Mouse (Mus musculus): ENCODE results near the gene Adam22. TPM values are rescaled to one million over a fixed set of nuclear protein-coding genes. Genes with fewer than 3 reads are reported as not detected.
"Not testable (repeated sequence)": the region's sequence is repeated elsewhere in the genome, so short reads cannot be mapped to it uniquely, and the experiment has no call there.

The Adam22 gene
- total RNA-seq, 2 experiments from 2014 or later = 136 to 139 TPM

DNA sequence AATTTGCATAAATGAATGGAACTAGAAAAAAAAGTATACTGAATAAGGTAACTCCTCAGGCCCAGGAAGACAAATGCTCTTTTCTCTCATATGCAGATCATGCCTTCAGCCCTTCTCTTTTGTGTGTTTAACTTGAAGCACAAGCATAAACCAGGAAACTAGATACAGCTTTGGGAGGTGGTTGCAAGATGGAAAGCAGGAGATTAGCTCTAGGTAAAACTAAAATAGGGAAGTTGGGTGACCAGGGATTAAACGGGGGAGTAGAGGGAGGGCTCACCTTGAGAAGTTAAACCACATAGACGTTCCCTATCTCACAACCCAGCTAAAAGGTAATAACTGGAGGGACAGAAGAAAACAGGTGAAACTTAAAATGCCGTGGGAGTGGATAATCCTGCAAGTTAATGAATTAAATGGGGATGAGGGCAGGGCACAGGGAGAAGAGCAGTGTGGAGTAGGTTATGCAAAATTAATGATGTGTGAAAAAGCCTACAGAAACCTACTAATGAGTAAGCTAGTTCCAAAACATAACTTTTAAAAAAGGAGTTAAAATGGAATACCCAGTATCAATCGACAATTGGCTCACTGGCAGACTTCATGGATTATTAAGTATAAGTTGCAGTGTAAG lies 40.2 kb downstream of the Adam22 start:
- no peak for DNase-seq (ENCODE audit: low spot score in 2 of 2)

GRCm38 (mm10) chr5:8326671-8327070 lies 41.3 kb downstream of the Adam22 start:
- no peak for DNase-seq (ENCODE audit: low spot score in 2 of 2)

DNA sequence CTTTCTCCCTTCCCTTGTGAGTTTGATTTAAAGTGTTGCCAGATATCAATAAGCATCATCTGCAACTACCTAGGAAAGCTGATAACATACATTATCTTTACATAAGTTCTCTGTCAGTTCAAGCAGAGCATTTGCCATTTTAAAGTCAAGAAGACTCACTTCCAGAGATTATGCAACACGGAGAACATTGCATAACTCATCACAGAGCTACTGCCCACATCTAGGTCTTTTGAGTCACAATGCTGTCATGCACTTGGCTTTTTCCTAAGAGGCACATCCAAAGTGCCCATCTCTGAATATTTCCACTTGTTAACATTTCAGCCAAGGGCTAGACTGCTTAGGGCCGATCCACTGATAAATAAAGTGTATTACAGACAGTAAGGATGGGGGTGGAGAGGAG lies 55.6 kb downstream of the Adam22 start:
- DNase-seq (ENCODE audit: low spot score in 2 of 2) = no peak

GRCm38 (mm10) chr5:8310907-8311306 lies 57.1 kb downstream of the Adam22 start:
- DNase-seq (ENCODE audit: low spot score in 2 of 2) = no peak

GRCm38 (mm10) chr5:8297719-8298419 lies 70.1 kb downstream of the Adam22 start:
- no peak for DNase-seq (ENCODE audit: low spot score in 2 of 2)

- no peak for DNase-seq (ENCODE audit: low spot score in 2 of 2)
Measured at GRCm38 (mm10) chr5:8293287-8293686, 74.7 kb downstream of the Adam22 start.

DNA sequence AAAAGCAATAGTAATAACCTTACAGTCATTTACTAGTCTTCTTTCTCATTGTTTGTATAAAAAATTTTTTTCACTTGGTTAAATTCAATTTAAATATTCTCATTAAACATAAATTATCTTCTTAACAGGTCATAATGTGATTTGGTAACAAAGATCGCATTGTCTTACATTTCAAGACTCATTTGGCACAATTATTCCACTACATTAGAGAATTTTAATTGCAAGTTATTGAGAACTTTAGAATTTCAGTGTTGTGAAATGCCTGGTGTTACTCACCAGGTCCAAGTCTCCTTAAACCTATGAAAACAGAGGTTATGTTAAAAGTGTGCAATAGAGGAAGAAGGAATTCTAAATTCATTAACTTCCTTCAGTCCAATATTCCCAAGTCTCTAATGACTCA lies 76.5 kb downstream of the Adam22 start:
- DNase-seq (ENCODE audit: low spot score in 2 of 2) = no peak

GRCm38 (mm10) chr5:8289678-8290614 lies 78.0 kb downstream of the Adam22 start:
- no peak for DNase-seq (ENCODE audit: low spot score in 2 of 2)

GRCm38 (mm10) chr5:8284123-8284522 lies 83.8 kb downstream of the Adam22 start:
- no peak for DNase-seq (ENCODE audit: low spot score in 2 of 2)

DNA sequence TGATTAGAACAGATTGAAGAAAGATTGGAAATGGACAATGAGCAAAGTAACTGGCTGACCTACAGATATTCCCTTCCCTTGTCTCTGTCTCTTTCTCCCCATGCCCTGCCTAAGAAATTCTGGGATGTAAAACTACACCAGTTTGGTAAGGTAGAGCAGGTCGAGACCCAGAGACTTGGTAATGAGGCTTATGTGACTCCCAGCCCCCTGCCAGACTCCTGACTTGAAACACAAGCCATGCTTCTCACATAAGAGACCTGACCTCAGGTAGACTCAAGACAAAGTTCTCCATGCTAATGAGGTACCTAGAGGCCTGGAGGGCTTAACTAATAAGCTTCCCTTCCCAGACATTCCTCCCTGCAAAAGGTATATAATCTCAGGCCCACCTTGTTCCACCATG lies 91.8 kb downstream of the Adam22 start:
- DNase-seq (ENCODE audit: low spot score in 2 of 2) = no peak

- DNase-seq (ENCODE audit: low spot score in 2 of 2) = no peak
Measured at GRCm38 (mm10) chr5:8257366-8257765, 110.6 kb downstream of the Adam22 start.

- no peak for DNase-seq (ENCODE audit: low spot score in 2 of 2)
Measured at GRCm38 (mm10) chr5:8256487-8256886, 111.5 kb downstream of the Adam22 start.

- no peak for DNase-seq (ENCODE audit: low spot score in 2 of 2)
Measured at GRCm38 (mm10) chr5:8244696-8245095, 123.3 kb downstream of the Adam22 start.

DNA sequence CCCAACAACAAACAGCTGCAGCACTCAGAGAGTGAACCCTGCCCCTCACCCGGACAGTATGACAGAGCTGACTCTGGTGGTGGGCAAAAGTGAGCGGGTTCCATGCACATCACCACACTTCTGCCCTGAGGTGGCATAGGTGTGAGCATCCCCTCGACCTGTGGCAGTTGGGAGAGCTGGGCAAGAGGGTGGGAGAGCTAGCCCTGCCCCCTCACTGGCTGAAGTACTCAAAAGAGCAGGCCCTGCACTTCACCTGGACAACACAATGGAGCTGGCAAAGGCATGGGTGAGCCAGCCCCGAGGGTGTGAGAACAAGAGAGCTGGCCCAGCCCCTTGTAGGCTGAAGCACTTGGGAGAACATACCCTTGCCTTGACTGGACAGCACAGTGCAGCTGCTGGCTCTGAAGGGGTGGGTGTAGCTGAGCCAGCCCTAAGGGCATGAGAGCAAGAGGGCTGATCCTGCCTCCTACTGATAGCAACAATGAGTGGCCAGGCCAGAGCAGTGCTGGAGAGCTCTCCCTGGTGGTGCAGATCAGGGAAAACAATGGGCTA lies 124.8 kb downstream of the Adam22 start:
- no peak for DNase-seq (ENCODE audit: low spot score in 2 of 2)

DNA sequence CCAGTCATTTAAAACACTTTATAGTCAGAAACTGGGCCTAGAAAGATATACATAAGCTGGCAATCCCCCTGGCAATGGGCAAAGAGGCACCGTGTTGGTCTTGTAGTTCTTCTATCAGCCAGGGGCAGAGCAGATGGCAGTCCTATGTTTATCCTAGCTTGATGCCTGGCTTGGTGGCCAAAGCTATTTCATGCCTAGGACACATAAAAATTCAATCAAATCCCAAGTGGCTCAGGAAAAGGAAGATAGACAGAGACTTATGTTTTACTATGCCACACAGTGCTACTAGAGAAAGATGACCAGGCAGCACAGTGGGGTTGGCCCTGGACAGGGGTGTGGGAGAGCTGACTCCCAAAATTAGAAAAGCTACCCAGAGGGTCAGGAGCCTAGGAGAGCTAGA lies 125.3 kb downstream of the Adam22 start:
- no peak for DNase-seq (ENCODE audit: low spot score in 2 of 2)

GRCm38 (mm10) chr5:8227073-8227472 lies 140.9 kb downstream of the Adam22 start:
- DNase-seq (ENCODE audit: low spot score in 2 of 2) = no peak

GRCm38 (mm10) chr5:8224321-8224705 lies 143.6 kb downstream of the Adam22 start:
- no peak for DNase-seq (ENCODE audit: low spot score in 2 of 2)

DNA sequence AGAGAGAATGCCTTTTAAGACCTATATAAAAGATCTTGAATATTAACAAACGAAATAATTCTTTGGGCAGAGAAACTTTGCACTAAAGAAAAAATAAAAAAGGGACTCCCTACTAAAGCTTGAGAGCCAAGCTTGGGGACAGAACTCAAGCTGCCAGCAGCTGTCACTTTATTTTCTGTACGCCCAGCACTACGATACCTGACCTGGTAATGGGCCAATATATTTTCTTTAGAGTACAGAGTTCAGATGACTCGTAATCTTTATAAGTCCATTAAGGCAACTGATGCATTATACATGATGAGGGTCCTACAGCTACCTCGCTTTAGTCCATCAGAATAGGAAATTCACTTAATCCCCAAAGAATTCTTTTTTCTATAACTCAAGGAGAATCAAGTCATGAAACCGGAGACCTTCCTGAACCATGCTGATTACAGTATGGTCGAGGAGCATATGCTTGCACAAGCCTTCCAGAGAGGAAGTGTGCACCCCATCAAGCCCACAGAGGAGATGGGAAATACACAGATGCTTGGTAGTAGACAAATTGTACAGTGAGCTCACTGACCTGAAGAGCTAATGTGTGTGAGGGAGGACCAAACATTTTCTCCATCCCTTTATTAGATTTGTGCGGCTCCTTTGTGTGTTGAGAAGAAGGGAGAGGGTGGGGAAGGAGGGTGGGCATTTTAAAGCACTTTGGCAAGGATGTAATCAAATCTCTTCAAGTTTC lies 144.2 kb downstream of the Adam22 start:
- no peak for DNase-seq (ENCODE audit: low spot score in 2 of 2)

DNA sequence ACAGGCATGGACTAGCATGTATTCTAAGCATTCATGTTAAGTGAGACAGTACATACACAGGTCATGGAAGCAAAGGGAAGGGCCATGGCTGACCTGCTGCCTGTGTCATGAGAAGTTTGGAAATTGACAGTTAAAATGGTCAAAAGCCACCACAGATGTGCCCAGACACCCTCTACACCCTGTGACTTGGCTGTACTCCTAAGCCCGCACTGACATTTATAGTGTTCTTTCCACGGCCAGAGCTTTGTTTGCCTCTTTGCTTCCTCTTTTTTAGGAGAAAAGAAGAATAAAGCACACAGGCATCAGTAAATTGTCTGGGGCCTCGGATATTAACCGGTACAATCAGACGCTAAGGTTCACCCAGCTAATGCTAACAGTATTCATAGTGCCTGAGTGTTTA lies 146.3 kb downstream of the Adam22 start:
- no peak for DNase-seq (ENCODE audit: low spot score in 2 of 2)

DNA sequence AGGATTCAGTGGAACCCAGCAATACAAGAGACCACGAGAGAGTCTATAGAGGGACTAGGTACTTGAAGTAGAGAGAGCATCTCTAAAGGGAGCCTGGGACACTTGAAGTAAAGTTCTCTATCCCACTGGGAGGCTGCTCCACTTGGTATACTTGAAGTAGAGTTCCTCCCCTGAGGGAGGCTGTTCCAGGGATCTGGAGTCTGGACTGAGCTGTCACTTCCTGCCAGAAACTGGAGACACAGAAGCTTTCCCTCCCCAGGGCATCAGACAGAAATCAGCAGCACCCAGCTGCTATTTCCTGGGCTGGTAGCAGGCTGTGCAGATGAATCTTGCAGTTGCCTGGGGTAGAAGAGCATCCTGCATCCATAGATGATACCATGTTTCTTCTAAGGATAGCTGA lies 152.1 kb downstream of the Adam22 start:
- no peak for DNase-seq (ENCODE audit: low spot score in 2 of 2)

DNA sequence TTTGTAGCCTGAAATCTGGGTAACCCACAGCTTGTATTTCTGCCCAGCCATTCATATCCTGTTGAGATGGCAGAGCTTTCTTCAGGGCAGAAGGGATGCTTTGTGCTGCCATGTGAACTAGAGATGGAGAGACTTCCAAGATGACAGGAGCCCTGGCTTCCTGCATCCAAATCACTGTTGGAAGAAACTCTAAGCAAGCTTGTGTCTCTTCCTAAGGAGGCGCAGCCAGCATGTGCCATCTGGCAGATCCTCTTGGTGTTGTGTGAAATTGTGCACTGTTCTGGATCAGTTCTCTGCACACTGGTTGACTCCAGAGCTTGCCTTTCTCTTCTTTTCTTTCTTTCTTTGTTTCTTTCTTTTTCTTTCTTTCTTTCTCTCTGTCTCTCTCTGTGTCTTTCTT lies 183.0 kb downstream of the Adam22 start:
- DNase-seq (ENCODE audit: low spot score in 2 of 2) = not testable (repeated sequence)

Measured in layer of hippocampus, postnatal 10 days (tissue).